Mouse (Mus musculus): ENCODE measurements around the gene Olfr62. TPM values are rescaled to one million over a fixed set of nuclear protein-coding genes. Genes with fewer than 3 reads are reported as not detected.

Olfr62 gene
- not detected in 2 replicates for polyA plus RNA-seq (2011; ENCODE audit: insufficient read depth, insufficient read length, low read depth, missing spikeins)

GRCm38 (mm10) chr4:118658652-118659051, at the start of gene Olfr62:
Gene Olfr62 (plus strand): TSS chr4:118658952.
- Histone ChIP-seq H3K36me3 (ENCODE audit: control insufficient read depth, insufficient read depth, low read length, poor library complexity, severe bottlenecking) (no peaks in the 10 kb centered on the region), H3K4me1 (ENCODE audit: control insufficient read depth, insufficient read depth, low read length) (no peaks in the 10 kb centered on the region), H3K27me3 (ENCODE audit: control insufficient read depth, insufficient read depth, low read length, poor library complexity, severe bottlenecking) (no peaks in the 10 kb centered on the region), H3K9me3 (replicated peaks; ENCODE audit: control insufficient read depth, insufficient read depth, low read length, poor library complexity, severe bottlenecking) (no peaks in the 10 kb centered on the region), H3K9ac (ENCODE audit: low read depth, poor library complexity, severe bottlenecking) (no peak within 1 kb of the TSS), H3K4me3 (ENCODE audit: low read depth, low read length) (no peak within 1 kb of the TSS), H3K27ac (ENCODE audit: insufficient read depth, low read length) (no peak within 1 kb of the TSS)
- no peak for TF ChIP-seq CTCF (IDR thresholded peaks at IDR 0.05; ENCODE audit: low read depth, low read length)
- no peak for TF ChIP-seq EP300 (IDR thresholded peaks at IDR 0.05; ENCODE audit: insufficient read depth, low read depth, low read length)
- TF ChIP-seq POLR2A (IDR thresholded peaks at IDR 0.05; ENCODE audit: insufficient read depth, low read length), result no peak

GRCm38 (mm10) chr4:118609836-118610235, 48.9 kb upstream of the Olfr62 start:
- H3K27ac ChIP-seq (ENCODE audit: insufficient read depth, low read length), result no peak overlapping the region
- H3K4me1 ChIP-seq (ENCODE audit: control insufficient read depth, insufficient read depth, low read length), result no peaks in the 10 kb centered on the region
- no peaks in the 10 kb centered on the region for H3K27me3 ChIP-seq (ENCODE audit: control insufficient read depth, insufficient read depth, low read length, poor library complexity, severe bottlenecking)
- no peaks in the 10 kb centered on the region for H3K9me3 ChIP-seq (replicated peaks; ENCODE audit: control insufficient read depth, insufficient read depth, low read length, poor library complexity, severe bottlenecking)
- TF ChIP-seq POLR2A (IDR thresholded peaks at IDR 0.05; ENCODE audit: insufficient read depth, low read length) (no peak), EP300 (IDR thresholded peaks at IDR 0.05; ENCODE audit: insufficient read depth, low read depth, low read length) (no peak), CTCF (IDR thresholded peaks at IDR 0.05; ENCODE audit: low read depth, low read length) (no peak)
- H3K9ac ChIP-seq (ENCODE audit: low read depth, poor library complexity, severe bottlenecking), result no peak overlapping the region
- H3K36me3 ChIP-seq (ENCODE audit: control insufficient read depth, insufficient read depth, low read length, poor library complexity, severe bottlenecking), result no peaks in the 10 kb centered on the region
- H3K4me3 ChIP-seq (ENCODE audit: low read depth, low read length), result no peak overlapping the region

- Histone ChIP-seq H3K27me3 (ENCODE audit: control insufficient read depth, insufficient read depth, low read length, poor library complexity, severe bottlenecking) (no peaks in the 10 kb centered on the region), H3K4me1 (ENCODE audit: control insufficient read depth, insufficient read depth, low read length) (no peaks in the 10 kb centered on the region), H3K9ac (ENCODE audit: low read depth, poor library complexity, severe bottlenecking) (no peak overlapping the region), H3K36me3 (ENCODE audit: control insufficient read depth, insufficient read depth, low read length, poor library complexity, severe bottlenecking) (no peaks in the 10 kb centered on the region), H3K9me3 (replicated peaks; ENCODE audit: control insufficient read depth, insufficient read depth, low read length, poor library complexity, severe bottlenecking) (no peaks in the 10 kb centered on the region), H3K27ac (ENCODE audit: insufficient read depth, low read length) (no peak overlapping the region), H3K4me3 (ENCODE audit: low read depth, low read length) (no peak overlapping the region)
- TF ChIP-seq POLR2A (IDR thresholded peaks at IDR 0.05; ENCODE audit: insufficient read depth, low read length), result no peak
- TF ChIP-seq EP300 (IDR thresholded peaks at IDR 0.05; ENCODE audit: insufficient read depth, low read depth, low read length), result peak; percentile 58; the same call in 1 of the 2 replicates
Measured at GRCm38 (mm10) chr4:118612619-118613018, 46.1 kb upstream of the Olfr62 start.

GRCm38 (mm10) chr4:118615412-118615811, 43.3 kb upstream of the Olfr62 start:
- Histone ChIP-seq H3K4me3 (ENCODE audit: low read depth, low read length) (no peak overlapping the region), H3K4me1 (ENCODE audit: control insufficient read depth, insufficient read depth, low read length) (no peaks in the 10 kb centered on the region), H3K27ac (ENCODE audit: insufficient read depth, low read length) (no peak overlapping the region), H3K27me3 (ENCODE audit: control insufficient read depth, insufficient read depth, low read length, poor library complexity, severe bottlenecking) (no peaks in the 10 kb centered on the region), H3K9ac (ENCODE audit: low read depth, poor library complexity, severe bottlenecking) (no peak overlapping the region), H3K36me3 (ENCODE audit: control insufficient read depth, insufficient read depth, low read length, poor library complexity, severe bottlenecking) (no peaks in the 10 kb centered on the region), H3K9me3 (replicated peaks; ENCODE audit: control insufficient read depth, insufficient read depth, low read length, poor library complexity, severe bottlenecking) (no peaks in the 10 kb centered on the region)
- TF ChIP-seq EP300 (IDR thresholded peaks at IDR 0.05; ENCODE audit: insufficient read depth, low read depth, low read length), result no peak
- TF ChIP-seq CTCF (IDR thresholded peaks at IDR 0.05; ENCODE audit: low read depth, low read length), result no peak
- no peak for TF ChIP-seq POLR2A (IDR thresholded peaks at IDR 0.05; ENCODE audit: insufficient read depth, low read length)

GRCm38 (mm10) chr4:118620279-118620966, 38.3 kb upstream of the Olfr62 start, which contains the start of the genes Cfap57 and Ebna1bp2:
Gene Cfap57 (minus strand): TSS chr4:118620777.
Gene Ebna1bp2 (plus strand): TSS chr4:118620799.
- TF ChIP-seq CTCF (IDR thresholded peaks at IDR 0.05; ENCODE audit: low read depth, low read length), result no peak
- no peak for TF ChIP-seq POLR2A (IDR thresholded peaks at IDR 0.05; ENCODE audit: insufficient read depth, low read length)
- no peak for TF ChIP-seq EP300 (IDR thresholded peaks at IDR 0.05; ENCODE audit: insufficient read depth, low read depth, low read length)
- Histone ChIP-seq H3K27me3 (ENCODE audit: control insufficient read depth, insufficient read depth, low read length, poor library complexity, severe bottlenecking) (no peaks in the 10 kb centered on the region), H3K9ac (ENCODE audit: low read depth, poor library complexity, severe bottlenecking) (peak within 1 kb of the TSS; percentile 73), H3K27ac (ENCODE audit: insufficient read depth, low read length) (no peak within 1 kb of the TSS), H3K36me3 (ENCODE audit: control insufficient read depth, insufficient read depth, low read length, poor library complexity, severe bottlenecking) (peaks cover 23% of the 10 kb centered on the region), H3K4me3 (ENCODE audit: low read depth, low read length) (peak within 1 kb of the TSS; percentile 93), H3K9me3 (replicated peaks; ENCODE audit: control insufficient read depth, insufficient read depth, low read length, poor library complexity, severe bottlenecking) (no peaks in the 10 kb centered on the region), H3K4me1 (ENCODE audit: control insufficient read depth, insufficient read depth, low read length) (no peaks in the 10 kb centered on the region)

- H3K36me3 ChIP-seq (ENCODE audit: control insufficient read depth, insufficient read depth, low read length, poor library complexity, severe bottlenecking), result peaks cover 28% of the 10 kb centered on the region
- no peak for TF ChIP-seq POLR2A (IDR thresholded peaks at IDR 0.05; ENCODE audit: insufficient read depth, low read length)
- TF ChIP-seq EP300 (IDR thresholded peaks at IDR 0.05; ENCODE audit: insufficient read depth, low read depth, low read length), result no peak
- no peak for TF ChIP-seq CTCF (IDR thresholded peaks at IDR 0.05; ENCODE audit: low read depth, low read length)
- no peaks in the 10 kb centered on the region for H3K4me1 ChIP-seq (ENCODE audit: control insufficient read depth, insufficient read depth, low read length)
- H3K27me3 ChIP-seq (ENCODE audit: control insufficient read depth, insufficient read depth, low read length, poor library complexity, severe bottlenecking), result no peaks in the 10 kb centered on the region
- peak overlapping the region; percentile 73 for H3K9ac ChIP-seq (ENCODE audit: low read depth, poor library complexity, severe bottlenecking)
- no peak overlapping the region for H3K27ac ChIP-seq (ENCODE audit: insufficient read depth, low read length)
- no peaks in the 10 kb centered on the region for H3K9me3 ChIP-seq (replicated peaks; ENCODE audit: control insufficient read depth, insufficient read depth, low read length, poor library complexity, severe bottlenecking)
- H3K4me3 ChIP-seq (ENCODE audit: low read depth, low read length), result peak overlapping the region; percentile 93
Measured at GRCm38 (mm10) chr4:118620967-118621320, 37.8 kb upstream of the Olfr62 start.

All from ES-Bruce4 (cell line).